Mouse (Mus musculus): ENCODE results near the gene Rab40c. TPM values are rescaled to one million over a fixed set of nuclear protein-coding genes. Genes with fewer than 3 reads are reported as not detected.

Gene Rab40c
- polyA plus RNA-seq, 1 experiment from 2014 or later: 13.7 TPM

DNA sequence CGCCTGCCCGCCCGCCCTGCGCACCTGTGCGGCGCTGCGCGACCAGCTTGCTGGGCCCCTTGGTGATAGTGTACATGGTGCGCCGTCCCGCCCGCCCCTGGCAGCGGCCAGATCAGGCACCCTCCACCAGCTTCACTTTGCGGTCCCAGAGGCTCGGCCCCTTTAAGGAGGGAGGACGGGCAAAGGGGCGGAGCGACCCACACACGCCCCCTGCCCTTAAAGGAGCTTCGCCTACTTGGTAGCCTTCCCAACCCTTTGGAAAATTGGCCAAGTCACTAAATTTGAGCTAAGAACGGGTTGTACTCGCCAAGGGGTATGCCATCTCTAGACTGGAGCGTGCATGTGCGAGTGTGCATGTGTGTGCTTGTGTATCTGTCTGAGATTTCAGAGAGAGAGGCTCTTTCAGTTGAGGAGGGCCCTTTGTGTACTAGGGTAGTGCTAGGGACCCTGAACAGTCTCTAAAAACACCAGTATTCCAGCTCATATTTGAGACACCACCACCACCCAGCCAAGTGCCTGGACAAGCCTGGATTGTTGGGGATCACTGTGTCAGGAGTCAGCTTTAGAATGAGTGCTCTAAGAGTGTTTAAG is 50.8 kb downstream of the Rab40c start, which contains the start of gene Mcrip2:
Gene Mcrip2, minus strand, starts transcription at position 164 of the 591 bp plus-strand sequence.
- peak within 1 kb of the TSS; percentile 40 for H3K4me3 ChIP-seq (ENCODE audit: inconsistent target)

DNA sequence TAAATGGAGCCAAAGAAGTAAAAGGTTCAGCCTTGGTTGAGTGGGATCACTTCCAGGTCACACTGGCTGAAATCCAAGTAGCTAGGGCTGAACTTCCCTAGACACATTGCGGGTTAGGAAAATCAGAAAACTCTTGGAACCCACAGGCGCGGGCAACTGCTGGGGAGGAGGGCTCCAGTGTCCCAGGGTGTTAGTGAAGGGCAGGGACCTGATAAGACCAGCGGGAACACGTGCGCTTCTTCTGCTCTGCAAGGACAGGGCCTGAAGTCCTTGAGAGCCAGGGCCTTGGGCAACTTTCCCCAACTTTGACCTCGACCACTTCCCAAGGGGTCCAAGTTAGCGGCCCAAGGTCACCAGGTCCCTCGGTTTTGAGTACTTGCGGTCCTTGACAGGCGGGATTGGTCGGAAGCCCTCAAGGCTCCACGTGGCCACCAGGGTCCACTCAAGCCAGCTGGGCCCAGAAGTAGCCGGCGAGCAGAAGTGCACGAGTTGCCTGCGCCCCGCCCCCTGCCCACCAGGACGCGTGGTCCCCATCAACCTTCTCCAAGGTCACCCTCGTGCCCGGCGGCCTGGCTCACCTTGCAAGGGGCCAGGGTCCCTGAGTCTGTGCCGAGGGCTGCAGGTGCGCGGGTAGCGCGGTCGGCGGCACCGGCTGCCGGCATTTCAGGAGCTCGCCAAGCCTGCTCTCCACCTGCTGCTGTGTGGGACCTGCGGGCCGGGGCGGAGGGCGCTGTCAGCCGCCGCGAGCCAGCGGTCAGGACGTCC is 51.5 kb downstream of the Rab40c start:
- Histone ChIP-seq H3K4me3 (ENCODE audit: inconsistent target) (peak overlapping the region; percentile 40), H3K36me3 (ENCODE audit: inconsistent target) (no peaks in the 10 kb centered on the region), H3K27ac (0 out of 2 replicates have a peak overlapping the region, but pooled peaks have one; percentile 19), H3K79me2 (ENCODE audit: inconsistent target) (no peaks in the 10 kb centered on the region; the same call in 1 of the 2 replicates)
- WGBS (ENCODE audit: missing documents): under 1% methylated on average over 41 of the region's 42 CpGs

More for the DNA sequence above, 50.8 kb downstream of the Rab40c start, which contains the start of gene Mcrip2:
- Histone ChIP-seq H3K36me3 (ENCODE audit: inconsistent target) (no peaks in the 10 kb centered on the region), H3K79me2 (ENCODE audit: inconsistent target) (no peaks in the 10 kb centered on the region; the same call in 1 of the 2 replicates), H3K27ac (0 out of 2 replicates have a peak within 1 kb of the TSS, but pooled peaks have one; percentile 19)
- WGBS (ENCODE audit: missing documents): 2% methylated on average over 24 of the region's 24 CpGs

DNA sequence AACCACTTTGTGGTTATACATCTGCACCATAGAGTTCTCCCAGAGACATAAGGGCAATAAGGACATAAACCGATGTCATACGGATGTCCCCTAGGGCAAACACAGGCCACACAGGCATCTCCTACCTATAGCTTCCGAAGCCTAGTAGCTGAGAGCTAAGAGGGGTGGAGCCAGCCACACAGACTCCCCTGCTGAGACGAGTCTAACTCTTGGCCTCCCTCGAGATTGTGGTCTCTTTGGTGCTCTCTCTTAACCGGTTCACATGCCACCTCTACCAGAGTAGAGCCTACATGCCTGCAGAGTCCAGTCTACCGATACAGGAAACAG is 52.1 kb downstream of the Rab40c start:
- Histone ChIP-seq H3K4me3 (ENCODE audit: inconsistent target) (peak overlapping the region; percentile 40), H3K36me3 (ENCODE audit: inconsistent target) (no peaks in the 10 kb centered on the region), H3K27ac (no peak overlapping the region), H3K79me2 (ENCODE audit: inconsistent target) (no peaks in the 10 kb centered on the region; the same call in 1 of the 2 replicates)
- WGBS (ENCODE audit: missing documents): 12% methylated on average over 7 of the region's 7 CpGs

DNA sequence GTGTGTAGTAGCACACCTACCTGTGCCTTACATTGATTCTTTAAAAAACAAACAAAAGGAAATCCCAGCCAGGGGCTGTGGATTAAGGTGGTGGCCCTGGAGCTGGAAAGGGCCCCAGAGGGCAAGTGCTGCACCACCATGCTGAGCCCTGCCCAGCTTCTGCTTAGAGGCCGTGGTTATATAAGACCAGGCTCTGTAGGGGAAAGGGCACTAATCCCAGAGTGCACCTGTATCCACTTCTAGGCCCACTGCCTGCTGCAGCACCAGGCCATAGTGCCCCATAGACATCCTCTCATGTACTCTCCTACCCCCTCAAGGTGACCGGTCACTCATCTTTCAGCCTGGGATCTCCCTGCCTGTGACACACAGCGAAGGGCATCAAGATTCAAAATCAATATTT is 53.4 kb downstream of the Rab40c start:
- WGBS (ENCODE audit: missing documents): 94% methylated on average over 3 of the region's 3 CpGs
- H3K79me2 ChIP-seq (ENCODE audit: inconsistent target): no peaks in the 10 kb centered on the region; the same call in 1 of the 2 replicates
- H3K4me3 ChIP-seq (ENCODE audit: inconsistent target): no peak overlapping the region
- H3K27ac ChIP-seq: no peak overlapping the region
- no peaks in the 10 kb centered on the region for H3K36me3 ChIP-seq (ENCODE audit: inconsistent target)

DNA sequence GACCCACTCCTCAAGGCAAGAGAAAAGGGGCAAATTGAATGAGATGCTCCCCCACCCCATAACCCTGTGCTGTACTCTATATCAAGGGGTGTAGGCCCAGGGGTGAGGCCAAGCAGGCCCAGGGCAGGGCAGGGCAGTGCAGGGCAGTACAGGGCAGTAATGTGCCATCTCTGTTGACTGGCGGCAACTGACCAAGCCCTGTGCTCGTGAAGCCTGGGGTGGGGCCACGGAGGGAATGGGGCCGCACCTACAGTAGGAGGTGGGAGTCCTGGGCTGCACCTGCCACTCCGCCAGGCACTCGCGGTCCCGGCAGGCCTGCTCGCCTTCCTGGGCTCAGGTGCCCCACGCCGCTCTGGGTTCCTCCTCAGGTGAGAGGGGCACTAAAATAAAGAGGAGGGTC is 54.2 kb downstream of the Rab40c start:
- Histone ChIP-seq H3K36me3 (ENCODE audit: inconsistent target) (no peaks in the 10 kb centered on the region), H3K79me2 (ENCODE audit: inconsistent target) (no peaks in the 10 kb centered on the region; the same call in 1 of the 2 replicates), H3K27ac (no peak overlapping the region), H3K4me3 (ENCODE audit: inconsistent target) (no peak overlapping the region)
- 86% methylated on average over 11 of the region's 11 CpGs for WGBS (ENCODE audit: missing documents)

DNA sequence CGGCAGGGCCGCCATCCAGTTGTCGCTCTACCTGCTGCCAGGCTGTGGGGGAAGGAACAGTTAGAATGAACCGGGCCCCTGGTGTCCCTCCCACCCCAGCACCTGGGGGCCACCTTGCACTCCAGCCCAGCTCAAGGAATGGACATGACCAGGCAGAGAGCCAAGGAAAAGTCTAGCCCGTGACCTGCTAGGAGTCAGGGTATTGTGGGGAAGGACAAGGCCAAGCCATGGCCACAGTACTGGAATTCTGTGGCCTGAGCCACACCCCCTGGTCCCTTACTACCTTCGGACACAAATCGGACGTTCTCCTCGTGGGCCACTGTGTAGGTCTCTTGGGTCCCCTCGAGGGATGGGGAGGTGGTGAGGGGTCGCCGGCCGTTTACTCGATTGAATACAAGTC is 55.2 kb downstream of the Rab40c start:
- Histone ChIP-seq H3K27ac (no peak overlapping the region), H3K79me2 (ENCODE audit: inconsistent target) (no peaks in the 10 kb centered on the region; the same call in 1 of the 2 replicates), H3K36me3 (ENCODE audit: inconsistent target) (no peaks in the 10 kb centered on the region), H3K4me3 (ENCODE audit: inconsistent target) (no peak overlapping the region)
- WGBS (ENCODE audit: missing documents): 95% methylated on average over 14 of the region's 14 CpGs

DNA sequence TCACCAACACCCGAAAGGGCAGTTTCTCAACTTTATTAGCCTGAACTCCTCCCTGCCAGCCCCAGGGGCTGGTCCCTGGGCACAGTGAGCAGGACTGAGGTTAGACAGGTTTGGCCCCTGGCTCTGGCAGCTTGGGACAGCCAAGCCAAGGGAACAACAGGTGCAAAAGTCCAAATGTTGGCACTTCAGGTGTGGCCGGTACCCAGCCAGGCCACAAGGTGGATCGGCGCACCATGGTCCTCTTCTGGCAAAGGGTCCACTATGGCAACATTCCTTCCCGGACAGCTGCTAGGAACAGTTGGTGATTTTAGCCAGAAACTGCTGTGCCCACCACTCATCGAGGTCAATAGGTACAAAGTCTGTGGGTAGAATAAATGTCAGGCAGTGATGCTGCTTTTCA is 55.8 kb downstream of the Rab40c start:
- WGBS (ENCODE audit: missing documents): 94% methylated on average over 6 of the region's 6 CpGs

DNA sequence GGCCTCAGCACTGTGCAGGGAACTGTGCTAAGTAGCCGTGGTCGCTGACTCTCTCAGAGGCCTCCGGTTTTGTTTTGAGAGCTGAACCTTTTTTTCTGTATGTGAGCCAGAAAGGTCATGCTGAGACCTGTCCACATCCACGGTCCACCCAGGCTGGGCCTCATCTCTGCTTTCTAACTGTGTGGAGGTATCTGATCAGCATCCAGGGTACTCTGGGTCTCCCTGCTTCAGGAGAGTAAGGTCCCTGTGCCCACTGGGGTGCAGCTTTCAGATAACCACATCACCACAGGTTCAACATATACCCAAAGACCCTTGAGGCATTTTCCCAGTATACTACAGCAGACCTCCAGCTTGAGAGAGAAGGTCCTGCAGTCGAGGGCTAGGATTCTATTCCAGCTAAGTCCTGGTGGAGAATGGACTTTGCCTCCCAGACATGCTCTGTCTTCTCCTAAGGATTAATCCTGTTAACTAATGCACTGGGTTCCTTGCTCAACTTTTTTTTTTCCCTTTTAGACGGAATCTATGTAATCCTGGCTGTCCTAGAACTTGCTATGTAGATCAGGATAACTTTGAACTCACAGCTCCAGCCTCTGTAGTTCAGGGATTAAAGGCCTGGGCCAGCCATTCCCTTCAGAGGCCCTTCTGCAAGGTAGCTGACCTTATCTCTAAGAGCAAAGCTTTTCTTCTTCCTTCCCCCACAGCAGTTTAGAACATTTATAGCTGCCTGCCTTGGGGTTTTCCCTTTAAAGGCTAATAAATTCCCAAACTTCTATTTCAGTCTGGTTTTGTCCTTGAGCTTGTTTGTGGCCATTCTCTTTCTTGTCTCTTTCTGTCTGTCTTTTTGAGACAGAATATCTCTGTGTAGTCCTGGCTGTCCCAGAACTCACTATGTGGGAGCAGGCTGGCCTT is 57.6 kb downstream of the Rab40c start:
- H3K4me3 ChIP-seq (ENCODE audit: inconsistent target): peak overlapping the region; percentile 39
- 10% methylated on average over 6 of the region's 6 CpGs for WGBS (ENCODE audit: missing documents)
- H3K36me3 ChIP-seq (ENCODE audit: inconsistent target): no peaks in the 10 kb centered on the region
- H3K27ac ChIP-seq: peak overlapping the region; percentile 27
- no peaks in the 10 kb centered on the region; the same call in 1 of the 2 replicates for H3K79me2 ChIP-seq (ENCODE audit: inconsistent target)

More for the DNA sequence above, 55.8 kb downstream of the Rab40c start:
- Histone ChIP-seq H3K27ac (no peak overlapping the region), H3K36me3 (ENCODE audit: inconsistent target) (no peaks in the 10 kb centered on the region), H3K79me2 (ENCODE audit: inconsistent target) (no peaks in the 10 kb centered on the region; the same call in 1 of the 2 replicates), H3K4me3 (ENCODE audit: inconsistent target) (no peak overlapping the region)

DNA sequence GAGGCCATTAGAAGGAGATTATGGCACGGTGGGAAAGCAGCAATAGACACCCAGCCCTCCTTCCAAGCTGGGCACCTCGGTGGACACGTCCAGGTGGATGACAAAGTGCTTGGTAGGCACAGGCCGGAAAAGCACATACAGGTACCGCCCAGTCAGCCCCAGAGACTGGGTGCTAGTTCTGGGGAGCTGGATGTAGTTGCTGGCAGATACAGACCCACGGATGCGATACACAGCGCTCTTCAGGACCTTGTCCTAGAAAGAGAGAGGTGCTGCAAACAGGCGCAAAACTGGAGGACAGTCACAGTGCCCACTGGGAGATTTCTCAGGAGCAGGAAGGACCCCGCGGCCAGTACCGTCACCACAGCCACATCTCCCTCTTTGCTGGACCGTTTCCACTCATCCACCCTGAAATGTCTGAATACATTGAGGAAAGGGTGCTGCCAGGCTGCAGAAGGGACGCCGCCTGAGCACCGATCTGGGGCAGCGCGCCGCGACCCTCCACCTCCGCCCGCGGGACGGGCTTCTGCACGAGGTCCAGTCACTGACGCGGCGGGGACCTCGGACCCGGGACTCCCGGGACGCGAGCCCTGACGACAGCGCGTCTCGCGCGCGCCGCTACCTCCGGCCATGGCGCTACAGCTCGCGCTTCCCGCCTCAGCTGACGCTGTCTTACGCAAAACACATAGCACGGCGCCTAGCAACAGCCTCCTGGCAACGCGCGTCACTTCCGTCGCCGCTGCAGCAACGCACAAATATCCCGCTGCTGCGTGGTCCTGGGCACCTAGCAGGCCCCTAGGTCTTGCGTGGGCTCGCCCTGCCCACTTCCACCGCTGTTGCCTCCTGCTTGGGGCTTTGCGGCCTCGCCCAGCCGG is 58.5 kb downstream of the Rab40c start, which contains the start of gene Wdr90:
Gene Wdr90, minus strand, starts transcription at position 670 of the 872 bp plus-strand sequence.
- WGBS (ENCODE audit: missing documents): 4% methylated on average over 58 of the region's 65 CpGs
- Histone ChIP-seq H3K36me3 (ENCODE audit: inconsistent target) (no peaks in the 10 kb centered on the region), H3K79me2 (ENCODE audit: inconsistent target) (no peaks in the 10 kb centered on the region; the same call in 1 of the 2 replicates), H3K27ac (peak within 1 kb of the TSS; percentile 27), H3K4me3 (ENCODE audit: inconsistent target) (peak within 1 kb of the TSS; percentile 39)

DNA sequence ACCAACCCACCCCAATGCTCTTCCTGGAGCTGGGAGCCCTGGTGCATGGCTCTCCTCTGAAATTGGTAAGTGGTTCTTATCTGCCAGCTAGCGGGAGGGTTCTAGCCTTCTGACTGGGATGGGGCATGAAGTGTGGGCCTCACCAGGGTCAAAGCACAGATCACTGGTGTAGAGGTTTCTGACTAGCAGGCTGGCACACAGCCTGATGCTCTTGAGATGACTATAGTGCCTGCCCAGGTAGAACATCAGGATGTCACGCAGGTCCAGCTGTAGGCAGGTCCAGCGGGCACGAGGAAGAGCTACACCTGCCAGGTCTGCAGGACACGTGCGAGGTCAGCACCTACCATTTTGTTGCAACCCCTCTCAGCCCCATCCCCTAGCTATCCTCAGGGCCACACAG is 59.3 kb downstream of the Rab40c start:
- Histone ChIP-seq H3K4me3 (ENCODE audit: inconsistent target) (no peak overlapping the region), H3K79me2 (ENCODE audit: inconsistent target) (no peaks in the 10 kb centered on the region), H3K36me3 (ENCODE audit: inconsistent target) (no peaks in the 10 kb centered on the region), H3K27ac (no peak overlapping the region)
- 90% methylated on average over 6 of the region's 6 CpGs for WGBS (ENCODE audit: missing documents)

DNA sequence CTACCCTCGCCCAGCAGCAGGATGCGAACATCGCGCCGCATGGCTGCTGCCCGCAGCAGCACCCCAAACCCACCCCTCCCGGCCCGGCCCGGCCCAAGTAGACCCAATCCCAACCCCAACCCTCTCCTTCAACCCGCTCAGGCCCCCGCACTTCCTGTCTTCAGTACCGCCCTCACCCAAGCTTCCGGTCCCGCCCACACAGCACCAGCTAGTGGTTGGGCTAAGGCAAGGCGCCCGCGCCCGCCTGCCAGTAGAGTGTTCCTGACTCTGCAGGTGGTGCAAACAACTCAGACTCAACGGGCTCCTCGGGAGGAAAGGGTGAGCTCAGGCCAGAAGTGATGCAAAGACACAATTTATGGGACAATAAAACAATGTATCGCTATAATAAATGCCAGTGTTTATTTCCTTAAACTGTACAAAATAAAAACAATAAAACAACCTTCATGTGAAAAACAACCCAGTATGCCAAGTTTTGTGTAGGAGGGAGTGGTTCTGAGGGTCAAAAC is 75.1 kb downstream of the Rab40c start, which contains the start of gene Rhot2:
Gene Rhot2, minus strand, starts transcription at position 456 of the 506 bp plus-strand sequence.
- peaks cover 31% of the 10 kb centered on the region for H3K36me3 ChIP-seq (ENCODE audit: inconsistent target)

DNA sequence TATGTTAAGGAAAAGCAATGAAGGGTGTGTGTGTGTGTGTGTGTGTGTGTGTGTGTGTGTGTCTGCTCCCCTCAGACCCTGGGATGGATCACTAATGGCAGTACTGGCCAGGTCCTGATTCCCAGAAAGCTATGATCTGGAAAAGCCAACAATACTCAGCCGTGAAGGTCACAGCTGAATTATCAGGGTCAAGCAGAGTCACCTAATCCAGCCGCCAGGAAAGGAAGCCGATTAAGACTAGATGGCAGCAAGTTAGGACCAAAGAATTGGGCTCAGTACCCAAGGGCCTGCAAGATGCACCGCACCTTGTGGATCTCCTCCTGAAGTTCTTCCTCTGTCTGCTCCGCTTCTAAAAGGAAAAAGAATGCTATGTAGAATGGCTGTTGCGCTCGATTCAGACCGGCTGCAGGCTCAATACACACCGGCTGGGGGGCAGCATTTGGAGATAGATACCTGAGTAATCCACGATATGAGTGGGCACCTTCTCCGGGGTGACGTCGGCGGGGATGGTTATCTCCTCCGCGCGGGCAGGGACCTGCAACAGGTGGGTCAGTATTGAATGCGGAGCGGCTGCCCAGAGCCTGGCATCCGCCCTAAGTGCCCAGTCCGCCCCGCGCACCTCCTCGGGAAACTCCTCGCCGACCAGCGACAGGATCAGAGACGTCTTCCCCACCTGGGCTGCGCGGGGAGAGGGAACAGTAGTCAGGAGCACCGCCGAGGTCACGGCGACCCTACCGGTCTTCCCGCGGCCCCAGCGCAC is 75.7 kb downstream of the Rab40c start:
- Histone ChIP-seq H3K4me3 (ENCODE audit: inconsistent target) (peak overlapping the region; percentile 68), H3K79me2 (ENCODE audit: inconsistent target) (peaks cover 10% of the 10 kb centered on the region; the same call in 1 of the 2 replicates), H3K27ac (0 out of 2 replicates have a peak overlapping the region, but pooled peaks have one; percentile 2), H3K36me3 (ENCODE audit: inconsistent target) (peaks cover 37% of the 10 kb centered on the region)
- WGBS (ENCODE audit: missing documents): 3% methylated on average over 38 of the region's 38 CpGs

More for the DNA sequence above, 75.1 kb downstream of the Rab40c start, which contains the start of gene Rhot2:
- peaks cover 10% of the 10 kb centered on the region; the same call in 1 of the 2 replicates for H3K79me2 ChIP-seq (ENCODE audit: inconsistent target)
- peak within 1 kb of the TSS; percentile 44 for H3K27ac ChIP-seq
- H3K4me3 ChIP-seq (ENCODE audit: inconsistent target): peak within 1 kb of the TSS; percentile 68
- 0% methylated on average over 19 of the region's 21 CpGs for WGBS (ENCODE audit: missing documents)

Data from macrophage (primary cell).